Mouse (Mus musculus): ENCODE measurements around the gene Supt7l. TPM values are rescaled to one million over a fixed set of nuclear protein-coding genes. Genes with fewer than 3 reads are reported as not detected.
A peak's percentile ranks its signal among the peaks of the same experiment; 100 is the strongest.

Supt7l gene
- total RNA-seq, 2 experiments from 2014 or later: 19.1 to 19.8 TPM

- DNase-seq: no peak
These were observed 35.6 kb downstream of the Supt7l start for GRCm38 (mm10) chr5:31492031-31492430.

- no peak for DNase-seq
These were observed 38.4 kb downstream of the Supt7l start for GRCm38 (mm10) chr5:31489116-31489769.

- DNase-seq: no peak
These were observed 39.7 kb downstream of the Supt7l start for GRCm38 (mm10) chr5:31487889-31488288.

GRCm38 (mm10) chr5:31485440-31485839, 42.2 kb downstream of the Supt7l start, which contains the start of gene 4930548H24Rik:
Gene 4930548H24Rik (plus strand): TSS chr5:31485740.
- no peak for DNase-seq

- DNase-seq: no peak
These were observed 47.1 kb downstream of the Supt7l start for GRCm38 (mm10) chr5:31480536-31480935.

GRCm38 (mm10) chr5:31470334-31470733, 57.3 kb downstream of the Supt7l start:
- DNase-seq: peak; percentile 52 to 67

GRCm38 (mm10) chr5:31469711-31470110, 57.9 kb downstream of the Supt7l start:
- DNase-seq: no peak

GRCm38 (mm10) chr5:31467798-31468197, 59.8 kb downstream of the Supt7l start:
- DNase-seq: no peak

Other genes with a start within 250 kb of the Supt7l start
- 10 to 100 TPM; 30.4 to 39.0 TPM for gene Ift172, start 236.7 kb downstream of the Supt7l start, total RNA-seq (2021)
- 10 to 100 TPM in 1 of 2 experiments, 1 to 10 TPM in 1; 7.5 to 13.8 TPM for gene Fndc4, start 231.7 kb downstream of the Supt7l start, total RNA-seq (2021)
- gene Gckr, start 230.4 kb downstream of the Supt7l start, total RNA-seq (2021): under 1 TPM in 1 of 2 experiments, not detected in 1; 0.43 TPM
- gene Zfp512, start 75.4 kb downstream of the Supt7l start, total RNA-seq (2021): 10 to 100 TPM; 20.0 to 20.6 TPM
- not detected for gene 4930548H24Rik, start 42.1 kb downstream of the Supt7l start, total RNA-seq (2021)
- gene Gpn1, start 33.1 kb downstream of the Supt7l start, total RNA-seq (2021): 10 to 100 TPM; 30.0 to 31.6 TPM
- 10 to 100 TPM; 30.6 to 31.8 TPM for gene Slc4a1ap, start 812 bp downstream of the Supt7l start, total RNA-seq (2021)
- 100 to 1,000 TPM; 292 to 420 TPM for gene Mrpl33, start 69.1 kb upstream of the Supt7l start, total RNA-seq (2021)
- 10 to 100 TPM in 1 of 2 experiments, 1 to 10 TPM in 1; 6.6 to 16.7 TPM for gene Rbks, start 169.8 kb upstream of the Supt7l start, total RNA-seq (2021)
- 100 to 1,000 TPM in 1 of 2 experiments, 10 to 100 TPM in 1; 85.1 to 146 TPM for gene Babam2, start 169.9 kb upstream of the Supt7l start, total RNA-seq (2021)

Data from adrenal gland, postnatal 36 days (tissue).